In the genomic region with DNA sequence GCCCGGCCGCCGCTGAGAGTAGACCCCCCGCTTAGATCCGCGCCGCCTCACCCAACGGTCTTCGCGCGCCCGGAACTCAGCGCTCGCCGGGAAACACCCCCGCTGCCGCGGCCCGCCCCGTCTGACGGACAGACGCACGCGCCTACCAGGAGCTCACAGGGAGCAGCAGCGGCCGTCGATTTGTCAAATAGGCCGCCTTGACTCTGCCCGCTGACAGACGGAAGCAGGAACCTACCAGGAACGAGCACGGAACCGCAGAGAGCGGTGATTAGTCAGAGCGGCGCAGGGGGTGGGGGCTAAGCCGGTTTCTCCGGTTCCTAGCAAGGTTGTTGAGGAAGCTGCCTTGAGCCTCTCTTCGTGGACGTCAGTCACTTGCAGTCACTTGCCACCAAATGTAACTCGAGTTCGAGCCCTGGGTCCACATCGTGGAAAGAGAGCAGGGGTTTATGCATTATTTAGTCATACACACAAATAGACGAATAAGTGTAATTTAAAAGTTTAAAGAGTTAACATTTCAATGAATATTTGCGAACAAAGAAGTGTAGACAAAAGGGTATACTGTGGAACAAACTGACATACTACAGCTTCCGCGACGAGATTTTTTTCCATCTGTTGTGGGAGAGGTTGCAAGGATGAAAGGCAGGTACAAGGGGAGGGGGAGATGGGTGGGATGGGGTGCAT, we compare ENCODE assay signal across 8 mouse cellular contexts. TPM values are rescaled to one million over a fixed set of nuclear protein-coding genes. Genes with fewer than 3 reads are reported as not detected.
A peak's percentile ranks its signal among the peaks of the same experiment; 100 is the strongest.
DNase-seq lines count a peak whose midpoint lies in the region; ATAC-seq and TF ChIP-seq lines count a peak whose summit lies in the region.

A gene (minus strand): TSS at position 130 of the 681 bp plus-strand sequence.

- peak within 1 kb of the TSS; percentile 70 for H3K9ac ChIP-seq in ES-Bruce4 (ENCODE audit: low read depth, poor library complexity, severe bottlenecking)
- peak within 1 kb of the TSS; percentile 79 for H3K9ac ChIP-seq in forebrain, embryonic 13.5 days
- H3K9ac ChIP-seq in liver, postnatal 0 days (replicated peaks), result peak within 1 kb of the TSS; percentile 75
- H3K9ac ChIP-seq in neural tube, embryonic 14.5 days (replicated peaks; ENCODE audit: low read depth, low read length), result peak within 1 kb of the TSS; percentile 52

- peaks cover 2% of the 10 kb centered on the region for H3K4me1 ChIP-seq in ES-Bruce4 (ENCODE audit: control insufficient read depth, insufficient read depth, low read length)
- peaks cover 15% of the 10 kb centered on the region for H3K4me1 ChIP-seq in forebrain, embryonic 13.5 days
- H3K4me1 ChIP-seq in liver, postnatal 0 days (ENCODE audit: insufficient read depth), result peaks cover 24% of the 10 kb centered on the region
- 0 out of 2 replicates have a peak, but pooled peaks cover 8% of the 10 kb centered on the region for H3K4me1 ChIP-seq in neural tube, embryonic 14.5 days (ENCODE audit: control insufficient read depth, insufficient read depth, low read length)

- TF ChIP-seq CTCF in ES-Bruce4 (IDR thresholded peaks at IDR 0.05; ENCODE audit: low read depth, low read length), result no peak
- no peak for TF ChIP-seq CTCF in liver, postnatal 0 days (IDR thresholded peaks at IDR 0.05; ENCODE audit: low read depth)

- no peaks in the 10 kb centered on the region for H3K27me3 ChIP-seq in ES-Bruce4 (ENCODE audit: control insufficient read depth, insufficient read depth, low read length, poor library complexity, severe bottlenecking)
- H3K27me3 ChIP-seq in forebrain, embryonic 13.5 days, result no peaks in the 10 kb centered on the region
- no peaks in the 10 kb centered on the region for H3K27me3 ChIP-seq in liver, postnatal 0 days (ENCODE audit: insufficient read depth, low read length)
- no peaks in the 10 kb centered on the region for H3K27me3 ChIP-seq in neural tube, embryonic 14.5 days (ENCODE audit: control insufficient read depth, insufficient read depth, low read length)

- WGBS in forebrain, embryonic 13.5 days, result 3% methylated on average over 48 of the region's 48 CpGs
- WGBS in large intestine, adult 2 months, result 3% methylated on average over 48 of the region's 48 CpGs
- 3% methylated on average over 48 of the region's 48 CpGs for WGBS in liver, postnatal 0 days (ENCODE audit: insufficient replicate concordance)
- 4% methylated on average over 48 of the region's 48 CpGs for WGBS in neural tube, embryonic 14.5 days

- H3K36me3 ChIP-seq in ES-Bruce4 (ENCODE audit: control insufficient read depth, insufficient read depth, low read length, poor library complexity, severe bottlenecking), result no peaks in the 10 kb centered on the region
- H3K36me3 ChIP-seq in forebrain, embryonic 13.5 days (ENCODE audit: poor library complexity, severe bottlenecking), result no peaks in the 10 kb centered on the region
- 0 out of 2 replicates have a peak, but pooled peaks cover 2% of the 10 kb centered on the region for H3K36me3 ChIP-seq in liver, postnatal 0 days (replicated peaks; ENCODE audit: insufficient read depth, low read length)
- no peaks in the 10 kb centered on the region for H3K36me3 ChIP-seq in neural tube, embryonic 14.5 days (ENCODE audit: control insufficient read depth, insufficient read depth, low read length)

- no peak within 1 kb of the TSS for H3K27ac ChIP-seq in ES-Bruce4 (ENCODE audit: insufficient read depth, low read length)
- H3K27ac ChIP-seq in forebrain, embryonic 13.5 days, result 0 out of 2 replicates have a peak within 1 kb of the TSS, but pooled peaks have one; percentile 3
- peak within 1 kb of the TSS; percentile 85 for H3K27ac ChIP-seq in liver, postnatal 0 days (ENCODE audit: low read depth)
- H3K27ac ChIP-seq in neural tube, embryonic 14.5 days (ENCODE audit: low read depth, low read length), result no peak within 1 kb of the TSS

- H3K4me2 ChIP-seq in forebrain, embryonic 13.5 days, result peak within 1 kb of the TSS; percentile 78
- H3K4me2 ChIP-seq in liver, postnatal 0 days (ENCODE audit: low read depth, low read length), result peak within 1 kb of the TSS; percentile 84
- H3K4me2 ChIP-seq in neural tube, embryonic 14.5 days (ENCODE audit: low read depth, low read length), result peak within 1 kb of the TSS; percentile 58

- ATAC-seq in cerebellum, adult (ENCODE audit: insufficient number of reproducible peaks, low FRiP score, low TSS enrichment), result peak; percentile 98
- peak; percentile 100 for ATAC-seq in forebrain, embryonic 13.5 days
- ATAC-seq in liver, postnatal 0 days, result peak; percentile 100
- peak; percentile 99 for ATAC-seq in neural tube, embryonic 14.5 days (ENCODE audit: low read depth)

- no peak for TF ChIP-seq EP300 in ES-Bruce4 (IDR thresholded peaks at IDR 0.05; ENCODE audit: insufficient read depth, low read depth, low read length)
- no peak; the same call in 1 of the 2 replicates for TF ChIP-seq EP300 in liver, postnatal 0 days (IDR thresholded peaks at IDR 0.05; ENCODE audit: low read depth)

- no peaks in the 10 kb centered on the region for H3K9me3 ChIP-seq in ES-Bruce4 (replicated peaks; ENCODE audit: control insufficient read depth, insufficient read depth, low read length, poor library complexity, severe bottlenecking)
- no peaks in the 10 kb centered on the region for H3K9me3 ChIP-seq in forebrain, embryonic 13.5 days (replicated peaks)
- no peaks in the 10 kb centered on the region for H3K9me3 ChIP-seq in liver, postnatal 0 days (ENCODE audit: low read length)
- no peaks in the 10 kb centered on the region for H3K9me3 ChIP-seq in neural tube, embryonic 14.5 days (ENCODE audit: control insufficient read depth, low read length)

- intact Hi-C loops in heart, postnatal 10 days (cut with DNase I), result no loop called here

- peak; percentile 7 for TF ChIP-seq POLR2A in ES-Bruce4 (IDR thresholded peaks at IDR 0.05; ENCODE audit: insufficient read depth, low read length)

- DNase-seq in heart, postnatal 10 days, result peak; percentile 99 to 100
- peak; percentile 92 for DNase-seq in large intestine, adult 2 months (ENCODE audit: low read depth, low spot score)
- peak; percentile 98 for DNase-seq in liver, postnatal 0 days
- DNase-seq in testis, postnatal 10 days (ENCODE audit: low spot score), result peak; percentile 98

- peak within 1 kb of the TSS; percentile 69 for H3K4me3 ChIP-seq in ES-Bruce4 (ENCODE audit: low read depth, low read length)
- H3K4me3 ChIP-seq in forebrain, embryonic 13.5 days, result peak within 1 kb of the TSS; percentile 69
- H3K4me3 ChIP-seq in liver, postnatal 0 days (ENCODE audit: low read depth, low read length), result peak within 1 kb of the TSS; percentile 77
- peak within 1 kb of the TSS; percentile 53 for H3K4me3 ChIP-seq in neural tube, embryonic 14.5 days (ENCODE audit: low read depth, low read length)

RNA-seq across cellular contexts. Expression of the gene that starts here (rescaled TPM):
- polyA plus RNA-seq in ES-Bruce4 (2011; ENCODE audit: insufficient read depth, insufficient read length, low read depth, missing spikeins), result 9.4 and 9.8 TPM in 2 replicates
- 30.9 and 33.3 TPM in 2 replicates for polyA plus RNA-seq in forebrain, embryonic 13.5 days (2015; fragmentation: Nextera tagmentation; extraction: Ambion mirVana)
- total RNA-seq in heart, postnatal 10 days (2021), result 10 to 100 TPM; 16.1 to 18.3 TPM
- polyA plus RNA-seq in large intestine, adult 2 months (2012; rRNA removed), result 19.6 and 20.8 TPM in 2 replicates
- polyA plus RNA-seq in liver, postnatal 0 days (2015; fragmentation: Nextera tagmentation; extraction: Ambion mirVana), result 10.6 and 10.7 TPM in 2 replicates
- 12.6 and 14.8 TPM in 2 replicates for polyA plus RNA-seq in neural tube, embryonic 14.5 days (2014; fragmentation: Nextera tagmentation; extraction: Ambion mirVana)

Comparison
In these comparisons a context has a peak if more than half of its experiments do, and no peak if none do; other contexts are left out.
1. H3K27ac ChIP-seq: peak in forebrain, embryonic 13.5 days (single experiment) and liver, postnatal 0 days (single experiment); none in ES-Bruce4 (single experiment) and neural tube, embryonic 14.5 days (single experiment).
2. Peak in every context shown above with its lines, with median percentiles within 50 percentile points of each other: H3K4me3 ChIP-seq, H3K9ac ChIP-seq, ATAC-seq, H3K4me2 ChIP-seq and DNase-seq.